Mouse (Mus musculus) embryonic stem cell, embryonic (primary cell): ENCODE measurements around the gene Nkx6-1.

Experiments
- CTCF ChIA-PET, 4 experiments: fragments of 300-600 bp in 2 of 4; fragments of 350-600 bp in 2 of 4; sonication (Branson Sonifier 250); formaldehyde crosslinking; loops; one replicate each; lab custom pipeline; 2022; ENCODE audit warnings: inconsistent platforms in 2 of 4; lab: Charles Lee
- POLR2A ChIA-PET, 4 experiments: fragments of 300-600 bp in 2 of 4; fragments of 350-600 bp in 2 of 4; sonication (Branson Sonifier 250); formaldehyde crosslinking; loops; one replicate each; lab custom pipeline; 2022; ENCODE audit warnings: antibody characterized with exemption in 4 of 4, inconsistent platforms in 1 of 4; lab: Charles Lee

The Nkx6-1 gene

DNA sequence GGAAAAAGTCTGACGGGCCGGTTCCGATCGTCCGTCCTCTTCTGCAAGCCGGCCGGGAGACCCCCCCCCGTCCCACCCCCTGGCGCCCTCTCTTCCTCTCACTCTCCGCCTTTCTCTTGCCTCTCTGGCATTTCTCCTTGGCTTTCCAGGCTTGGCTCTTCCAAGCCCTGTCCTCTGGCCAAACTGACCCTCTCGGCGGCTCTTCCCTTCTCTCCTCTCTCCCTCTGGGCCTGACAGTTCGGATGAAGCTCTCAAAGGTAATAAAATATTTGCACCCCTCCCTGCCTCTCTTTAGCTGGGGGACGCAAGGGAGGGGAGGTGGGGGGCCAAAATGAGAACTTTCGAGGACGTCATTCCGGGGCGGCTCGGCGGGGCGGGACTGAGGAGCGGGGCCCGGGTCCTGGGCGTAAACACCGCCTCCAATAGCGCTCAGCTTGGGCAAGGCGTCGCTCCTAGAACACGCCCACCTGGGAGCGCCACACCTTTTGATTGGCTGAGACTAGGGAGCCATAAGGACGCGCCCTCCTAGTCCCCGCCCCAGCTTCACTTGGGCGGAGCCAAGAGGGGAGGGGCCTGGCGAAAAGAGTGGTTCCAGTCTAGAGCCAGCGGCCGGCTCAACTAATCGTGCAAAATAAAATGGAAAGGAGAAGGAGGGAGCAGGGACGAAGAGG lies at the start of gene Nkx6-1:
Gene Nkx6-1, minus strand, starts transcription at position 52 of the 671 bp plus-strand sequence.
- ChIA-PET CTCF (interaction anchor here in 3 of 4 experiments (0.6 to 1.4 kb wide), 12 partner anchors 17 to 1237 kb away, joined by 3 to 7 read pairs (median 3); no protein-coding TSS in a partner anchor), POLR2A (interaction anchor here in 3 of 4 experiments (0.6 to 1.3 kb wide), 7 partner anchors 45 to 1632 kb away, joined by 3 to 4 read pairs (median 3); no protein-coding TSS in a partner anchor)

DNA sequence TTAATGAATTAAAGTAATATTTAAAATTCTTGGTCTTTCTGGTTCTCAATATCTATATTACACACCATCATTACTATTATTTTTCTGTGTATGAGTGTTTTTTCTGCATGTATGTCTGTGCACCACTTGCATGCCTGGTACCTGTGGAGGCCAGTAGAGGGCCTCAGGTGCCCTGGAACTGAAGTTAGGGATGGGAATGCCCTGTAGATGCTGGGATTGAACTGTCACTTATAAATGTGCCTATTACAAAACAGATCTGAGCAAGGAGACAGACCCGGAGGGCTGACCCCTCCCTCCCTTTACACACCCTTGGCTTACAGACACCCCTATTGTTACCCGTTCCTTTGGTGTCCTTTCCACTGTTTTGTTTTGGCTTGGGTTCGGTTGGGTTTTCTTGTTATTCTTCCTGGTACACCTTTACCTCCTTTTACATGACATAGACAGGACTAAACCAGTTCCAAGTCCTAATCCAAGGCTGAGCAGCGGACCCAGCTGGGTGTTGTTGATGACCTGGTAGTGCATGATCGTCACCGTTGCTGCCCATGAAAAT lies 48.3 kb upstream of the Nkx6-1 start:
- ChIA-PET POLR2A (interaction anchor here in 3 of 4 experiments (0.6 to 1.6 kb wide), 28 partner anchors 8 to 877 kb away, joined by 3 to 11 read pairs (median 4); partner anchors contain the start of genes Cds1 (in 2 of the 3) and Nkx6-1 (in 1 of the 3)), CTCF (interaction anchor here in 2 of 4 experiments (0.6 to 0.7 kb wide), 3 partner anchors 27 to 675 kb away, joined by 3 to 5 read pairs (median 3); no protein-coding TSS in a partner anchor)

DNA sequence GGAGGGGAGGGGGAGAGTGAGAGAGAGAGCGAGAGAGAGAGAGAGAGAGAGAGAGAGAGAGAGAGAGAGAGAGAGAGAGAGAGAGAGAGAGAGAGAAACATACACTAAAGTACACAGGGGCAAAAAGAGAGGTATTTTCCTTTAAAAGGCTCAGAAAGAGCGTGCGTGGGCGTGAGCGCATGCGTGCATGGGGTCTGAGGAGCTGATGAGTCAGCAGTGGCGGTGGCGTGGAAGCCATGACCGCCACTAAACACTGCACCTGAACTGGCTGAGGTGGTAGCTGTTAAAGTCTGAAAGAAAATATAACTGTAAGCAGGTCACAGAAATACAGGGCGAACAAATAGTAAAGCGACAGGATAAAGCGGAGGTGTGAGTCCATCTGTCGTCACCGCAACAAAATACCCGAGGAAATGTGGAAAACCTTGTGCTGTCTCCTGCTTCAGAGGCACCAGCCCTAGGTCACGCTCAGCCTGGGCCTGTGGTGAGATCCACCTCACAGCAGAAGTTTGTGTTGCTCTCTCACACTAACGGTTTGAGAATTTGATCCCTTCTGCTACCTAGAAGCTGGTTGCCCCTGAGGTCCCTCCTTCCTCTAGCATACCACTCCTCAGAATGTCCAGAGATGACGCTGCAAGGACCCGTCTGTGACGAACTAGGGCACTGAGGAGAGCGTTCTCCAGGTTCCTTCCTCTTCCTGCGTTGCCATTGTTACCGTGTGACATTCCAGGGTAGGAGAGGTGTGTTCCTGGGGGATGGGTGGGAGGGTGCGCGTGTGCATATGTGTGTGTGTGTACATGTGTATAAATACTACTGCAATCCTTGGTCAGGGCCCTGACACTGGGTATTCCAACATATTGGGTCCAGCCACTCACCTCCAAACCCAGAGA lies 38.8 kb upstream of the Nkx6-1 start:
- CTCF ChIA-PET = interaction anchor here in 1 of 4 experiments (0.6 to 1.2 kb wide), 2 partner anchors 203 to 698 kb away, joined by 3 read pairs; no protein-coding TSS in a partner anchor
- POLR2A ChIA-PET = interaction anchor here (0.6 to 2.4 kb wide), 6 partner anchors 10 to 1841 kb away, joined by 3 to 11 read pairs (median 3); no protein-coding TSS in a partner anchor

DNA sequence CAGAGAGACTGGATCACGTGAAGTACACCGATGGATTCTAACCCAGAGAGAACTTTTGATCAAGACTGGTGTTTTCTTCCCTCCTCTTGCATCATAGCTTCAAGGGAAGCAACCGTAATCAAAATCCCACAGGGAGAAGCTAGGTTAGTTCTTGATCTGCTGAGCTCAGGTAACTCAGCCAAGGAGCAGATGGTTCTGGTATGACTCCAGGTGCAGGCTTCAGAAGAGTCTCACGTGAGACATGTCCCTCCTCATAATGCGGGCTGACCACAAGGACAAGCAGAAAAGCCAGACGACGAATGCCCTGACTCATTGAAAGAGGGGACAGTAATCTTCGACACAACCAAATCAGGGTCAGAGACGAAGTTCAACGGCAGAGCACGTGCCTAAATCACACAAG lies 37.8 kb upstream of the Nkx6-1 start:
- POLR2A ChIA-PET = interaction anchor here in 1 of 4 experiments (2.4 kb wide), 1 partner anchor 11 kb away, joined by 11 read pairs; no protein-coding TSS in a partner anchor
- CTCF ChIA-PET = no interaction called here

DNA sequence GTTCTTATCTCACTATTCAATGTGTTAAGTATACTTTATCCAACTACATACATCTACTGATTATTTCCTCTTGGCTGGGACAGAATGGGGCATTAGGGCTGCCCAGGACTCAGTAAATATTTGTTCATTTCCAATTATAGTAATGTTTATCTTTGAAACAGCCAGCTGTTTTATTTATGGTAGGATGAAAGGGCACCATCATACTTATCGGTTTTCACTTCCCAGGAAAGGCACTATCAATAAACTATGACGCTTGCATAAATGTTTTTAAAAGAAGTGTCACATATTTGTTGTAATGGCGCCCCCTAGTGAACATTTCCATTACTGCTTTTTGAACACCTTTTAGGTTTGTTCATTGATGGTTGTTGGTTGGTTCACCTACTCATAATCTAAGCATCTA lies 35.8 kb upstream of the Nkx6-1 start:
- CTCF ChIA-PET = interaction anchor here in 3 of 4 experiments (0.5 to 1.2 kb wide), 3 partner anchors 9 to 1845 kb away, joined by 3 to 17 read pairs (median 4); no protein-coding TSS in a partner anchor
- POLR2A ChIA-PET = interaction anchor here in 3 of 4 experiments (0.6 to 0.7 kb wide), 3 partner anchors 12 to 865 kb away, joined by 3 to 6 read pairs (median 3); no protein-coding TSS in a partner anchor

DNA sequence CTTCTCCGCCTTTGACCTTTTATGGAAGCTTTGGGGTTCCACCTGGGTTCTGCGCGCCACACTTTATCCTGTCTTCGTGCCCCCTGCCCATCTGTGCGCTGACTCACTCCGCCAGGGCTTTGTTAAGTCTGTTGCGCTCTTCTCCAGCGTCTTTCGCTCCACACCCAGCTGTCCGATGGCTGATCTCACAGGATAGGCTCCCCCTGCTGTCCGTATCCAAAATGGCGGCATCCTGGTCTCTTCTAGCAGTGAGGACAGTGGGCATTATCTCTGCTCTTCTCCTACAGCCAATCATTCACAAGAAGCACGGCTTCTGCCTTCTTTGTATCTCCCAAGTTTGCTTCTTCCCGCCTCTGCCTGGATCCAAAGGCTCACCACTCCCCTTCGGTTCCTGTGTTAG lies 23.8 kb upstream of the Nkx6-1 start:
- ChIA-PET CTCF (interaction anchor here (0.5 to 2.0 kb wide), 12 partner anchors 8 to 668 kb away, joined by 3 to 7 read pairs (median 4); partner anchors contain the start of gene Nkx6-1 (in 1 of the 4)), POLR2A (interaction anchor here in 2 of 4 experiments (0.6 to 1.1 kb wide), 2 partner anchors 11 to 13 kb away, joined by 3 read pairs; no protein-coding TSS in a partner anchor)

DNA sequence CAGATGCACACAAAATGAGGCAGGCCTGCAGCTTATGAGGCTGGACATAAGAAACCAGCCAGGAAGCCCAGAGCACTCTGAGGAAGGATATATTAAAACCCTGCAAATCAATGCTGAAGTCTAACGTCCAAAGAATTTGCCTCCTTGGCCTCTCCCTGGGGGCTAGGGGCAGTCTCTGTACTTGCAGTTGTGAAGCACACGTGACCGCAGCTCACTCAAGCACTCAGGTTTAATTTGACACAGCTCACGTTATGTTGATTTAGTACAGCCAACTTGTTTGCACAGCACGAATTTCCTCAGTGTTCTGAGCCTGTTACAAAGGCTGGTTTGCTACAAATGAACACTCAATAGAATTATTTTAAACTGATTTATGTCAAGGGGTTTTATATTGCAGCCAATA lies 18.5 kb upstream of the Nkx6-1 start:
- CTCF ChIA-PET = no interaction called here
- POLR2A ChIA-PET = interaction anchor here in 2 of 4 experiments (0.7 to 1.0 kb wide), 2 partner anchors 11 to 24 kb away, joined by 3 read pairs; no protein-coding TSS in a partner anchor

DNA sequence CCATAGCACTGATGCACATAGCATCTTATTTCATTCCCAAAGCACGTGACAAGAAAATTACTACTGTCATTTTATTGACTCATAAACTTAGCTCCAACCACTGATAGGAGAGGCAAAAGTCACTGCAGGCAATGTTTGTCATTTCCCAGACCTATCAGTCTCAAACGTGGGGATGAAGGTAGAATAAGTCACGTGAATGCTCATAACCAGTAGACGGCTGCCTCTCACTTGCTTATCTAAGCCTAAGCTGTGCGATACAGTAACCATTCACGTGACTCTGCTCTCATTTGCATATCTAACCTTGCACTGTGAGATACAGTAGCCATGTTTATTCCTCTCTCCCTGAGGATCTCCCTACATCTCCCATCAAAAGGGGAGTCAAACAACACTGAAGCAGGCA lies 15.5 kb upstream of the Nkx6-1 start:
- CTCF ChIA-PET = interaction anchor here in 2 of 4 experiments (0.5 to 1.3 kb wide), 2 partner anchors 8 to 823 kb away, joined by 3 to 4 read pairs; no protein-coding TSS in a partner anchor

DNA sequence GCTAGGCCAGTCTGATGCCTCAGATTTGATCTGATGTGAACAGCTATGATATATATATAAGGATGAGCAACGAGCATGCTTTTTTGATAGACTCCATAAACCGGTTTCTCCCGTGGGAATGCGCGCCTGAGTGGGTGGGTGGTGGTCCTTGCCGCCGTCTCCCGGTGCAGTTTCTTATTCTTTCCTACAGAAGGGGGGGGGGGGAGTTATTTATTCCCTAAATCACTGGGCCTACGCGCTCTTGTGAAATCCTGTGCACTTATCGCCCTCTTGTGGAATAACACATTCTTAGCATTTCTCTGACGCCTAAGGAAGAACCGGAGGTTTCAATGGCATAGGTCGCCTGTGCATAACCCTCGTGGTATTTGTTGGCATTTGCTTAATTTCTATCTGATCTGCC lies 4.6 kb upstream of the Nkx6-1 start:
- POLR2A ChIA-PET = interaction anchor here in 2 of 4 experiments (0.7 kb wide), 2 partner anchors 174 to 704 kb away, joined by 3 read pairs; no protein-coding TSS in a partner anchor
- CTCF ChIA-PET = interaction anchor here (0.5 to 1.8 kb wide), 19 partner anchors 12 to 1122 kb away, joined by 3 to 24 read pairs (median 4); no protein-coding TSS in a partner anchor

More for the DNA sequence above, 15.5 kb upstream of the Nkx6-1 start:
- POLR2A ChIA-PET = no interaction called here

DNA sequence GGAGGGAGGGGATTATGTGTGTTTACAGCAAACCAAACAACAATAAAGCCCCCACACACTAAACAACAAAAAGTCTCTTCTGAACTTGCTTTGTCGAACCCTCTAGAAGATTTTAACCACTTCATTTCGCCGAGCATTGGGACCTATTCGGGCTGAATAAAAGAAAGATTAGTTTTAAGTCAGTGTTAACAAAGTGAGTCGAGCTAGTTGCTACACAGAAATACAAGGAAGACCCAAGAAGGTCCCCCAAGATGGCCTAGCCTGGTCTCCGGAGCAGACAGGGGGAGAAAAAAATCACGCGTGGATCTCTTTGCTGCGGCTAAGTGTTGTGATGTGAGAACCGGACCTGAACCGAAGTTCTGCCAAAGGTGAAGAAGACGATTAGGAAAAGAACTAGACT lies 3.7 kb upstream of the Nkx6-1 start:
- ChIA-PET CTCF (interaction anchor here in 3 of 4 experiments (0.8 to 2.2 kb wide), 7 partner anchors 10 to 751 kb away, joined by 3 to 10 read pairs (median 5); no protein-coding TSS in a partner anchor), POLR2A (interaction anchor here in 1 of 4 experiments (0.9 to 2.3 kb wide), 2 partner anchors 10 to 346 kb away, joined by 3 to 11 read pairs; no protein-coding TSS in a partner anchor)

DNA sequence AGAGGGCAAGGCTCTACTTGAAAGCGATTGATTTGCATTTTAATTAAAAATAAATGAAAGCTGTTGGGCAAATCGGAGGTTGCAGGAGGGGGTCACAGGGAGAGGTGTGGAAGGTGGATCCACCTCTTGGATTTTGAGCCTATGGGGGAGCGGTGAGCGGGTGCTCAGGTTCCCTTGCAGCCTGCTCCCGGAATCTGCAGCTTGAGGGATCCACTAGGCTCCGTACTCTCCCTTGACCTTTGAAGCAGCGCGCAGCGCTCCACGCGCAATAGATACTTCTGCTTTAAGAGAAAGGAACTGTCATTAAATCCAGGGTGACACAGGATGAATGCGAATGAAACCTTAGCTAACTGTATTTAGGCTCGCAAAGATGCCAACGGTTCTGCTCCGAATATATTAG lies 3.2 kb upstream of the Nkx6-1 start:
- CTCF ChIA-PET = interaction anchor here (0.8 to 2.2 kb wide), 9 partner anchors 10 to 751 kb away, joined by 3 to 10 read pairs (median 4); no protein-coding TSS in a partner anchor
- POLR2A ChIA-PET = interaction anchor here in 3 of 4 experiments (0.8 to 2.3 kb wide), 4 partner anchors 10 to 347 kb away, joined by 3 to 11 read pairs (median 4); no protein-coding TSS in a partner anchor

DNA sequence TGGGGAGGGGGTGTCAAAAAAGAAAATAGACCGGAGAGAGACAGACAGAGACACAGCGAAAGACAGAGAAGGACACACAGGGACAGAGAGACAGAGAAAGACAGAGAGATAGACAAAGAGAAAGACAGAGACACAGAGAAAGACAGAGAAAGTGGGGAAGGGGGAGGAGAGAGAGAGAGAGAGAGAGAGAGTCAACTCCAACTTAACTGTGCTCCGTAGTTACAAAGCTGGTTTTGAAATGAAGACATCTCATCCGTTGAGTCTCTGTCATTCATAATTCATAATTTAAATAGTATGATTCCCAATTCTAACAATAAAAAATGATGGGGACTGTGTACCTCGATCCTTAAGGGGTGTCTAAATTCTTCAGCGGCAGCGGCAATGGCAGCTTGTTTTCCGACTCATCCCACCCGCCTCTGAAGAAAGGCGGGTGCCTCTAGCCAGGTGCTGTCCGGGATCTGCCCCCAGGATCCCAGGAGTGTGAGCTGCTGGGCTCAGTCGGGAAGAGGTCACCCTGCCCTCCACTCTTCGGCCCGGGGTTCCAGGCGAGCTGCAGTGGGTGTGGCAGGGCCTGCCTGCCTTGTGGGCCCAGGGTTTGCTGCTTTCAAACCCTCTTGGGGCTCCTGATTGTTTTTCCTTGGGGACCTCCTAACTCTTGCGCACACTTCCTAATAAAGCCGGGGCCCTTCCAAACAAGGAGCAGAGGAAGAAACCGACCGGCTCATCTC lies 2.6 kb upstream of the Nkx6-1 start:
- ChIA-PET CTCF (interaction anchor here (1.0 to 2.2 kb wide), 9 partner anchors 9 to 750 kb away, joined by 3 to 10 read pairs (median 4); no protein-coding TSS in a partner anchor), POLR2A (interaction anchor here in 3 of 4 experiments (0.6 to 2.3 kb wide), 7 partner anchors 9 to 1716 kb away, joined by 3 to 11 read pairs (median 4); no protein-coding TSS in a partner anchor)

DNA sequence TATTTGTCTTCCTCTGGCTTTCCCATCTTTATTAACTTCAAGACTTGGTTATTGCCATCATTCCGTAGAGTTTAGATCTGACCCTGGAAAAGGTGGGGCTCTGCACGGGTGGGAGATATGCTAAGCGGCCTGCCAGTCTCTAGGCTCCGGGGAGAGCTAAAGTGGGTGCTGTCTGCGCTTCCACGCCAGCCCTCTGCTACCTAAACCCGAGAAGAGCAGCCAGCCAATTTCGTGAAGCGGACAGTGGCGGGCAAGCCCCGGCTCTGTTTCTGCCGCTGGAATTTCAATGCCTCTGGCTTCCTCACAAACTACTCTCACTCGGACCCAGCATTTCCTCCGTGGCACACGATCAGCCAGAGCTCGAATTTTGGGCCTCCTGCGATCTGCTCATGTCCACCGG lies 1.9 kb upstream of the Nkx6-1 start:
- ChIA-PET POLR2A (interaction anchor here in 3 of 4 experiments (0.7 to 2.3 kb wide), 5 partner anchors 8 to 820 kb away, joined by 3 to 11 read pairs (median 4); no protein-coding TSS in a partner anchor), CTCF (interaction anchor here (0.7 to 2.2 kb wide), 9 partner anchors 8 to 750 kb away, joined by 3 to 10 read pairs (median 4); no protein-coding TSS in a partner anchor)

DNA sequence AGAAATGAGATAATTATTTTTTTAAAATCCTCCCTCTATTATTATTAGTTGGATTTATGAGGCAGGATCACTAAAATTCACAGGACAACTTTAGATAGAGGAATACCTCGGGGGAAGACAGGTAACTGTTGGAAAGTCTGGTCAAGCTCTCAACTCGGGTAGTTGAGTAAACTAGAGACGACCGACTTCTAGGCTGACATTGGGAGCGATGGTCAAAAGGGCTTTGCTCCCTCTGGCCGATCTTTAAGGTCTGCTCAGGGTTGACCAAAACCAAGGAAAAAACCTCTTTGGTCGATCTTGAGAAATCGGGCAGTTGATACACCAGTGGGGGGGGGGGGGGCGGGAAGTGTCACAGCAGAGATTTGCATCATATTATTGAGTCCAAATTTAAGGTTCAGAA lies 1.3 kb upstream of the Nkx6-1 start:
- CTCF ChIA-PET = interaction anchor here in 3 of 4 experiments (0.7 to 2.2 kb wide), 7 partner anchors 8 to 749 kb away, joined by 3 to 10 read pairs (median 4); no protein-coding TSS in a partner anchor
- POLR2A ChIA-PET = interaction anchor here in 3 of 4 experiments (0.7 to 1.2 kb wide), 3 partner anchors 44 to 820 kb away, joined by 3 to 4 read pairs (median 4); no protein-coding TSS in a partner anchor

DNA sequence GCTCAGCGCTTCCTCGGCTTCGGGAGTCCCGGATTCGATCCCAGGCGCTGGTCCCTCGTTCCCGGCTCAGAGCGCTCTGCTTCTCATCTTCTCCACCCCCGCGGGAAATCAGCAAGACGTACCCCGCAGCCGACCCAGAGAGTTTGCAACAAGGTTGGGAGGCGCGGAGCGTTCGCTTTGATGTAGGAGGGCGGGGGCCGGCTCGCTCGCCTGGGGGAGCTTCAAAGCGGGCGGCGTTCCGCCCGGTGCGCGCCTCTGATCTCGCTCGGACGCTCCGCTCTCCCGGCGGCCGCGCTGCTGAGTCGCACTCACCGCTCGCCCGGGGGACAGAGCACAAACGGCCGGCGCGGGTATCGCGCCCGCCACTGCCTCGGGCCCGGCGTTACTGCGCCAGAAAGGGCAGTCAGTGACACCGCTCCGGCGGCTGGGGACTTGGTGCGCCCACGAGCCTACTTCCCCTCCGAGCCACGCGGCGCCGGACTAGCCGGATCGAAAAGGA lies 324 bp downstream of the Nkx6-1 start:
- CTCF ChIA-PET = interaction anchor here in 2 of 4 experiments (0.6 to 1.4 kb wide), 6 partner anchors 198 to 1237 kb away, joined by 3 to 7 read pairs (median 3); no protein-coding TSS in a partner anchor
- POLR2A ChIA-PET = interaction anchor here in 3 of 4 experiments (0.6 to 1.3 kb wide), 4 partner anchors 161 to 1632 kb away, joined by 3 to 4 read pairs (median 3); no protein-coding TSS in a partner anchor
